ENCODE assay signal across 8 mouse cellular contexts in genomic region chr10:121365781-121366272, GRCm38 (mm10). TPM values are rescaled to one million over a fixed set of nuclear protein-coding genes. Genes with fewer than 3 reads are reported as not detected.
DNase-seq lines count a peak whose midpoint lies in the region; ATAC-seq and TF ChIP-seq lines count a peak whose summit lies in the region.

No protein-coding gene starts in this region.

- H3K4me2 ChIP-seq in limb, embryonic 12.5 days: peak overlapping the region; percentile 88
- peak overlapping the region; percentile 90 for H3K4me2 ChIP-seq in midbrain, postnatal 0 days (ENCODE audit: low read depth, low read length, poor library complexity, severe bottlenecking)

- no peak overlapping the region for H3K27ac ChIP-seq in embryonic facial prominence, embryonic 10.5 days (replicated peaks)
- H3K27ac ChIP-seq in limb, embryonic 12.5 days: no peak overlapping the region
- H3K27ac ChIP-seq in midbrain, postnatal 0 days (ENCODE audit: low read depth, low read length): no peak overlapping the region

- peaks cover 32% of the 10 kb centered on the region for H3K36me3 ChIP-seq in embryonic facial prominence, embryonic 10.5 days (replicated peaks)
- H3K36me3 ChIP-seq in limb, embryonic 12.5 days: peaks cover 19% of the 10 kb centered on the region
- peaks cover 6% of the 10 kb centered on the region; the same call in 1 of the 2 replicates for H3K36me3 ChIP-seq in midbrain, postnatal 0 days (ENCODE audit: insufficient read depth, low read length)

- no peak for TF ChIP-seq CTCF in midbrain, postnatal 0 days (IDR thresholded peaks at IDR 0.05)

- H3K9ac ChIP-seq in limb, embryonic 12.5 days (replicated peaks): peak overlapping the region; percentile 87
- peak overlapping the region; percentile 84 for H3K9ac ChIP-seq in midbrain, postnatal 0 days (replicated peaks; ENCODE audit: low read length, poor library complexity, severe bottlenecking)

- DNase-seq in lung, adult 18-20 months: peak; percentile 57 to 59
- no peak for DNase-seq in lung, postnatal 14 days
- DNase-seq in embryonic facial prominence, embryonic 10.5 days (ENCODE audit: low spot score): no peak
- DNase-seq in heart, postnatal 4 days: peak; percentile 21
- DNase-seq in midbrain, postnatal 0 days (ENCODE audit: low spot score): no peak
- no peak for DNase-seq in urinary bladder, adult 18-20 months (ENCODE audit: low spot score in 2 of 2)
- no peak for DNase-seq in ovary, adult 18-20 months (ENCODE audit: low spot score)

- H3K27me3 ChIP-seq in embryonic facial prominence, embryonic 10.5 days (replicated peaks; ENCODE audit: low read depth, poor library complexity, severe bottlenecking): no peaks in the 10 kb centered on the region
- no peaks in the 10 kb centered on the region for H3K27me3 ChIP-seq in limb, embryonic 12.5 days
- H3K27me3 ChIP-seq in midbrain, postnatal 0 days (ENCODE audit: insufficient read depth, low read length): no peaks in the 10 kb centered on the region

- peaks cover 30% of the 10 kb centered on the region for H3K4me1 ChIP-seq in embryonic facial prominence, embryonic 10.5 days
- H3K4me1 ChIP-seq in limb, embryonic 12.5 days (replicated peaks): peaks cover 23% of the 10 kb centered on the region
- peaks cover 6% of the 10 kb centered on the region; the same call in 1 of the 2 replicates for H3K4me1 ChIP-seq in midbrain, postnatal 0 days (ENCODE audit: insufficient read depth, low read length)

- 0 out of 2 replicates have a peak, but pooled peaks cover 3% of the 10 kb centered on the region for H3K9me3 ChIP-seq in embryonic facial prominence, embryonic 10.5 days
- H3K9me3 ChIP-seq in limb, embryonic 12.5 days: no peaks in the 10 kb centered on the region
- H3K9me3 ChIP-seq in midbrain, postnatal 0 days (ENCODE audit: low read length): no peaks in the 10 kb centered on the region

- H3K4me3 ChIP-seq in embryonic facial prominence, embryonic 10.5 days: peak overlapping the region; percentile 78
- H3K4me3 ChIP-seq in limb, embryonic 12.5 days (replicated peaks): peak overlapping the region; percentile 98
- H3K4me3 ChIP-seq in midbrain, postnatal 0 days (ENCODE audit: low read depth, low read length): peak overlapping the region; percentile 94

- ATAC-seq in limb, embryonic 12.5 days (ENCODE audit: insufficient number of reproducible peaks, insufficient read depth, low FRiP score, low TSS enrichment, low read depth): no peak
- ATAC-seq in midbrain, postnatal 0 days (ENCODE audit: low FRiP score): no peak

- 10% methylated on average over 9 of the region's 9 CpGs for WGBS in embryonic facial prominence, embryonic 10.5 days
- 12% methylated on average over 9 of the region's 9 CpGs for WGBS in limb, embryonic 12.5 days
- 9% methylated on average over 9 of the region's 9 CpGs for WGBS in midbrain, postnatal 0 days

RNA-seq across cellular contexts. Expression of gene Gns, which starts 0.9 kb away (rescaled TPM):
- 40.0 and 41.4 TPM in 2 replicates for polyA plus RNA-seq in embryonic facial prominence, embryonic 10.5 days (2016; fragmentation: Nextera tagmentation; extraction: Ambion mirVana)
- 10 to 100 TPM; 66.2 to 66.9 TPM for total RNA-seq in heart, postnatal 4 days (2021)
- 38.7 and 42.1 TPM in 2 replicates for polyA plus RNA-seq in limb, embryonic 12.5 days (2016; fragmentation: Nextera tagmentation; extraction: Ambion mirVana)
- total RNA-seq in midbrain, postnatal 0 days (2014; rRNA removed): 66.4 and 84.3 TPM in 2 replicates
- polyA plus RNA-seq in midbrain, postnatal 0 days (2015; fragmentation: Nextera tagmentation; extraction: Ambion mirVana): 37.7 and 40.4 TPM in 2 replicates

RNA-seq across cellular contexts. Expression of gene Tbc1d30, which starts 14.7 kb away (rescaled TPM):
- polyA plus RNA-seq in embryonic facial prominence, embryonic 10.5 days (2016; fragmentation: Nextera tagmentation; extraction: Ambion mirVana): 1.8 and 2.3 TPM in 2 replicates
- total RNA-seq in heart, postnatal 4 days (2021): 1 to 10 TPM; 3.7 to 4.9 TPM
- 0.63 and 0.77 TPM in 2 replicates for polyA plus RNA-seq in limb, embryonic 12.5 days (2016; fragmentation: Nextera tagmentation; extraction: Ambion mirVana)
- total RNA-seq in midbrain, postnatal 0 days (2014; rRNA removed): 46.9 and 49.1 TPM in 2 replicates
- polyA plus RNA-seq in midbrain, postnatal 0 days (2015; fragmentation: Nextera tagmentation; extraction: Ambion mirVana): 8.3 and 9.1 TPM in 2 replicates

Comparison
In these comparisons a context has a peak if more than half of its experiments do, and no peak if none do; other contexts are left out.
1. DNase-seq: peak in lung, adult 18-20 months (2 of 2) and heart, postnatal 4 days (single experiment); none in lung, postnatal 14 days (single experiment), embryonic facial prominence, embryonic 10.5 days (single experiment), midbrain, postnatal 0 days (single experiment), urinary bladder, adult 18-20 months (0 of 2) and ovary, adult 18-20 months (single experiment).
2. Peak in every context shown above with its lines, with median percentiles within 50 percentile points of each other: H3K4me3 ChIP-seq.